In the genomic region with DNA sequence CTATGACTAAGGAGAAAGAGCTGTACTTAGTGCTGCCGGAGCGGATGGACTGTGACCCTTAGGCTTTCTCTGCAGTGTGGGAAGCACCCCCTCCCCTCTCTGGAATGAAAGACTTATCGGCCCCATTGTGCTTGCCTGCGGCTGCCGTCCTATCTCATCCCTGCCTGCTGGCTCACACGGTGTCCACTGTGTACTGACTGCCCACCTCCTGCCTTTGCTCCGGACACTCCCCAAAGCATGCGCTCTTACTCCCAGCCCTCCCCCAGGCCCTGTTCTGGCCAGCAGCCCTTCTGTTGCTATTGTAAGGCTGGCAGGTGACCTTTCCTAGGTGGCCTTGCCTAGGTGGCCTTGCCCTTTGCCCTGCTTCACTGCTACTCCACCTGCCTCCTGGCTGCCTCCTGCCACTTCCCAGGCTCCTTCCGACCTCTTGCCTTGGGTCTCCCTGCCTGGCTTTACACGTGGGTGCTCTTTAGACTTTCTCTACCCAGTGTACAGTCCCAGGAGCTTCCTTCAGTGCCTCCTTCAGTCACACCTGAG, we compare ENCODE assay signal across 10 mouse cellular contexts. TPM values are rescaled to one million over a fixed set of nuclear protein-coding genes. Genes with fewer than 3 reads are reported as not detected.
A peak's percentile ranks its signal among the peaks of the same experiment; 100 is the strongest.
DNase-seq lines count a peak whose midpoint lies in the region; ATAC-seq and TF ChIP-seq lines count a peak whose summit lies in the region.
"Had no signal": no experiment of that assay in that cellular context is flagged by ENCODE, and none has a peak within 500 bp of the region (broad histone marks: within the 10 kb centered on the region; RNA-seq: fewer than 3 reads in every experiment).

No protein-coding gene starts in this region.

- 50% methylated on average over 10 of the region's 10 CpGs for WGBS in kidney, adult 2 months
- WGBS in liver, embryonic 12.5 days (ENCODE audit: insufficient replicate concordance), result 62% methylated on average over 10 of the region's 10 CpGs

- H3K36me3 ChIP-seq in kidney, adult 2 months (ENCODE audit: control insufficient read depth, insufficient read depth, low read length), result no peaks in the 10 kb centered on the region
- H3K36me3 ChIP-seq in liver, embryonic 12.5 days, result peaks cover 92% of the 10 kb centered on the region

- no peak for DNase-seq in layer of hippocampus, adult 2 months (ENCODE audit: low spot score in 2 of 2)
- DNase-seq in layer of hippocampus, adult 18-20 months (ENCODE audit: low spot score in 2 of 2), result no peak
- peak; percentile 81 for DNase-seq in kidney, adult 2 months
- peak; percentile 91 for DNase-seq in yolk sac, embryonic 10.5 days (ENCODE audit: low spot score)
- no peak for DNase-seq in thymus, postnatal 36 days
- DNase-seq in lung, postnatal 10 days, result no peak
- DNase-seq in gastrocnemius, postnatal 14 days, result no peak

- H3K4me2 ChIP-seq in liver, embryonic 12.5 days, result no peak overlapping the region
- H3K4me2 ChIP-seq: limb, embryonic 12.5 days had no signal

- H3K4me3 ChIP-seq in layer of hippocampus, adult 2 months, result no peak overlapping the region
- H3K4me3 ChIP-seq in kidney, adult 2 months (ENCODE audit: insufficient read depth, low read depth, low read length), result no peak overlapping the region
- H3K4me3 ChIP-seq in liver, embryonic 12.5 days, result no peak overlapping the region
- H3K4me3 ChIP-seq: limb, embryonic 12.5 days had no signal

- intact Hi-C loops in gastrocnemius, postnatal 14 days (cut with DNase I; ENCODE audit: low total_unique reads), result no loop called here

- H3K27me3 ChIP-seq in kidney, adult 2 months (replicated peaks; ENCODE audit: control insufficient read depth, insufficient read depth, low read length), result no peaks in the 10 kb centered on the region
- H3K27me3 ChIP-seq in liver, embryonic 12.5 days (replicated peaks), result no peaks in the 10 kb centered on the region
- H3K27me3 ChIP-seq: limb, embryonic 12.5 days had no signal

- H3K27ac ChIP-seq in layer of hippocampus, adult 2 months, result peak overlapping the region; percentile 78; the same call in 1 of the 2 replicates
- H3K27ac ChIP-seq in kidney, adult 2 months (ENCODE audit: insufficient read depth, low read depth, low read length), result peak overlapping the region; percentile 18; the same call in 1 of the 2 replicates
- peak overlapping the region; percentile 25; the same call in 1 of the 2 replicates for H3K27ac ChIP-seq in liver, embryonic 12.5 days
- H3K27ac ChIP-seq: limb, embryonic 12.5 days had no signal

- peak; percentile 51; the same call in 1 of the 2 replicates for ATAC-seq in liver, embryonic 12.5 days

- no peaks in the 10 kb centered on the region for H3K9me3 ChIP-seq in liver, embryonic 12.5 days (replicated peaks)
- H3K9me3 ChIP-seq: limb, embryonic 12.5 days had no signal

- TF ChIP-seq CTCF in layer of hippocampus, adult 2 months (conservative IDR thresholded peaks at IDR 0.05), result no peak
- TF ChIP-seq CTCF in kidney, adult 2 months (conservative IDR thresholded peaks at IDR 0.05; ENCODE audit: insufficient read depth, insufficient read length, low read depth, low read length), result no peak

- TF ChIP-seq POLR2A in kidney, adult 2 months (IDR thresholded peaks at IDR 0.05; ENCODE audit: low read depth, low read length), result no peak

- H3K4me1 ChIP-seq in kidney, adult 2 months (ENCODE audit: control insufficient read depth, insufficient read depth, low read length), result peaks cover 9% of the 10 kb centered on the region; the same call in 1 of the 2 replicates
- peaks cover 13% of the 10 kb centered on the region for H3K4me1 ChIP-seq in liver, embryonic 12.5 days
- H3K4me1 ChIP-seq: limb, embryonic 12.5 days had no signal

- H3K9ac ChIP-seq in liver, embryonic 12.5 days, result no peak overlapping the region
- H3K9ac ChIP-seq: limb, embryonic 12.5 days had no signal

RNA-seq across cellular contexts. Expression of gene Fbxo21, which starts 21.0 kb away (rescaled TPM):
- 100 to 1,000 TPM; 140 to 165 TPM for total RNA-seq in layer of hippocampus, adult 2 months (2021)
- total RNA-seq in layer of hippocampus, adult 18-20 months (2021), result 100 to 1,000 TPM; 160 to 163 TPM
- polyA plus RNA-seq in kidney, adult 2 months (2012; rRNA removed), result 67.4 and 75.6 TPM in 2 replicates
- polyA plus RNA-seq in liver, embryonic 12.5 days (2016; fragmentation: Nextera tagmentation; extraction: Ambion mirVana), result 28.1 and 28.3 TPM in 2 replicates
- total RNA-seq in gastrocnemius, postnatal 14 days (2021), result 10 to 100 TPM in 1 of 2 experiments, 1 to 10 TPM in 1; 9.5 to 13.4 TPM

RNA-seq across cellular contexts. Expression of gene Tesc, which starts 30.0 kb away (rescaled TPM):
- total RNA-seq in layer of hippocampus, adult 2 months (2021), result 10 to 100 TPM; 88.0 to 91.2 TPM
- total RNA-seq in layer of hippocampus, adult 18-20 months (2021), result 10 to 100 TPM; 92.6 to 94.2 TPM
- 33.3 and 38.1 TPM in 2 replicates for polyA plus RNA-seq in kidney, adult 2 months (2012; rRNA removed)
- 1.5 and 2.0 TPM in 2 replicates for polyA plus RNA-seq in liver, embryonic 12.5 days (2016; fragmentation: Nextera tagmentation; extraction: Ambion mirVana)
- 1 to 10 TPM in 1 of 2 experiments, under 1 TPM in 1; 0.78 to 1.4 TPM for total RNA-seq in gastrocnemius, postnatal 14 days (2021)
- total RNA-seq: hematopoietic stem cell, adult 5-6 weeks had no signal

Comparison
In these comparisons a context has a peak if more than half of its experiments do, and no peak if none do; other contexts are left out.
1. DNase-seq: peak in kidney, adult 2 months (single experiment) and yolk sac, embryonic 10.5 days (single experiment); none in layer of hippocampus, adult 2 months (0 of 2), layer of hippocampus, adult 18-20 months (0 of 2), thymus, postnatal 36 days (0 of 2), lung, postnatal 10 days (single experiment) and gastrocnemius, postnatal 14 days (single experiment).
2. H3K27ac ChIP-seq: peak in every context shown above with its lines; median percentile 78 in layer of hippocampus, adult 2 months; 25 in liver, embryonic 12.5 days; 18 in kidney, adult 2 months.
3. RNA of gene Fbxo21, which starts 21.0 kb away (total RNA-seq): 140 to 165 TPM in layer of hippocampus, adult 2 months and 160 to 163 TPM in layer of hippocampus, adult 18-20 months; 9.5 to 13.4 TPM in gastrocnemius, postnatal 14 days; every median in the first group is over 4 times any median in the second.
4. RNA of gene Tesc, which starts 30.0 kb away (total RNA-seq): 92.6 to 94.2 TPM in layer of hippocampus, adult 18-20 months and 88.0 to 91.2 TPM in layer of hippocampus, adult 2 months; 0.78 to 1.4 TPM in gastrocnemius, postnatal 14 days; every median in the first group is over 10 times any median in the second.